Mouse (Mus musculus) MEL (cell line): ENCODE results near the gene Hcn2. TPM values are rescaled to one million over a fixed set of nuclear protein-coding genes. Genes with fewer than 3 reads are reported as not detected.

Source experiments
- DNase-seq: peaks from one replicate; pipeline ENCODE4 v3.0.0; 2011; ENCODE audit warnings: low read depth, low spot score
- H3K27ac ChIP-seq: 2 replicates; pipeline ENCODE4 v1.5.1; 2012; ENCODE audit warnings: low read depth, mild to moderate bottlenecking, control low read depth, low read length, moderate library complexity; ENCODE audit not compliant: control insufficient read depth
- H3K27me3 ChIP-seq, 2 experiments: fragments of 150-350 bp in 1 of 2; sonication (generic) in 1 of 2; 2 replicates each; pipeline ENCODE4 v1.6.1; 2012; ENCODE audit warnings: low read length in 2 of 2, mild to moderate bottlenecking in 2 of 2, improper control_type of control experiment in 1 of 2, moderate library complexity in 1 of 2; ENCODE audit not compliant: insufficient read depth in 2 of 2, control insufficient read depth in 1 of 2
- H3K36me3 ChIP-seq, 2 experiments: 2 replicates each; pipeline ENCODE4 v1.6.1; 2012 to 2014; ENCODE audit warnings: low read length in 2 of 2, improper control_type of control experiment in 1 of 2, inconsistent platforms in 1 of 2, mild to moderate bottlenecking in 1 of 2; ENCODE audit not compliant: insufficient read depth in 2 of 2, control insufficient read depth in 1 of 2
- H3K4me1 ChIP-seq, 2 experiments: fragments of 150-350 bp in 1 of 2; sonication (generic) in 1 of 2; 2 replicates each; pipeline ENCODE4 v1.6.1; 2012; ENCODE audit warnings: low read length in 2 of 2, improper control_type of control experiment in 1 of 2, mild to moderate bottlenecking in 1 of 2; ENCODE audit not compliant: insufficient read depth in 2 of 2, control insufficient read depth in 1 of 2
- H3K4me3 ChIP-seq, 2 experiments: fragments of 150-350 bp in 1 of 2; sonication (generic) in 1 of 2; 2 replicates each; pipeline ENCODE4 v1.5.1; 2012; ENCODE audit warnings: low read depth in 2 of 2, low read length in 2 of 2, mild to moderate bottlenecking in 2 of 2, moderate library complexity in 2 of 2, control low read depth in 1 of 2, improper control_type of control experiment in 1 of 2; ENCODE audit not compliant: control insufficient read depth in 1 of 2, insufficient read depth in 1 of 2
- H3K79me2 ChIP-seq: 2 replicates; pipeline ENCODE4 v1.6.1; 2012; ENCODE audit warnings: mild to moderate bottlenecking, low read length, moderate library complexity; ENCODE audit not compliant: control insufficient read depth, poor library complexity, insufficient read depth
- H3K9ac ChIP-seq: 2 replicates; pipeline ENCODE4 v1.6.1; 2012; ENCODE audit warnings: low read depth, mild to moderate bottlenecking, control low read depth, low read length, moderate library complexity; ENCODE audit not compliant: control insufficient read depth, poor library complexity, severe bottlenecking
- H3K9me3 ChIP-seq: fragments of 150-350 bp; sonication (generic); replicated peaks from 2 replicates; pipeline ENCODE4 v1.6.1; 2012; ENCODE audit warnings: mild to moderate bottlenecking, low read length, improper control_type of control experiment, moderate library complexity; ENCODE audit not compliant: insufficient read depth
- BHLHE40 ChIP-seq: IDR thresholded peaks from 2 replicates; pipeline ENCODE4 v1.6.1; 2012; ENCODE audit warnings: low read depth, mild to moderate bottlenecking, inconsistent platforms, low read length, improper control_type of control experiment, borderline replicate concordance
- CHD1 ChIP-seq: IDR thresholded peaks from 2 replicates; pipeline ENCODE4 v1.6.1; 2012; ENCODE audit warnings: low read depth, mild to moderate bottlenecking, inconsistent platforms, low read length, improper control_type of control experiment
- CHD2 ChIP-seq: IDR thresholded peaks from 2 replicates; pipeline ENCODE4 v1.6.1; 2011; ENCODE audit warnings: low read length, improper control_type of control experiment
- CTCF ChIP-seq, 3 experiments: IDR thresholded peaks in 2 of 3; conservative IDR thresholded peaks in 1 of 3; 2 replicates each; pipeline ENCODE4 v1.5.1; 2011 to 2012; ENCODE audit warnings: low read length in 3 of 3, low read depth in 2 of 3, mild to moderate bottlenecking in 2 of 3, improper control_type of control experiment in 1 of 3, inconsistent platforms in 1 of 3, mixed read lengths in 1 of 3, moderate library complexity in 1 of 3; ENCODE audit not compliant: control insufficient read depth in 1 of 3, insufficient read depth in 1 of 3, poor library complexity in 1 of 3, severe bottlenecking in 1 of 3
- E2F4 ChIP-seq: IDR thresholded peaks from 2 replicates; pipeline ENCODE4 v1.6.1; 2011; ENCODE audit warnings: low read depth, low read length, improper control_type of control experiment, borderline replicate concordance
- ELF1 ChIP-seq: IDR thresholded peaks from 2 replicates; pipeline ENCODE4 v1.6.1; 2014; ENCODE audit warnings: low read depth, mild to moderate bottlenecking, inconsistent platforms, low read length, improper control_type of control experiment, moderate library complexity
- EP300 ChIP-seq, 2 experiments: IDR thresholded peaks; 2 replicates each; pipeline ENCODE4 v1.6.1; 2011; ENCODE audit warnings: improper control_type of control experiment in 2 of 2, low read length in 2 of 2, low read depth in 1 of 2, mild to moderate bottlenecking in 1 of 2
- ETS1 ChIP-seq: IDR thresholded peaks from 2 replicates; pipeline ENCODE4 v1.6.1; 2012; ENCODE audit warnings: low read depth, mild to moderate bottlenecking, inconsistent platforms, low read length, improper control_type of control experiment, moderate library complexity
- GABPA ChIP-seq: IDR thresholded peaks from 2 replicates; pipeline ENCODE4 v1.6.1; 2012; ENCODE audit warnings: low read depth, mild to moderate bottlenecking, inconsistent platforms, low read length, improper control_type of control experiment, moderate library complexity
- GATA1 ChIP-seq: IDR thresholded peaks from 2 replicates; pipeline ENCODE4 v1.6.1; 2011; ENCODE audit warnings: low read depth, low read length, improper control_type of control experiment
- HCFC1 ChIP-seq: IDR thresholded peaks from 2 replicates; pipeline ENCODE4 v1.6.1; 2012; ENCODE audit warnings: low read depth, mild to moderate bottlenecking, inconsistent platforms, low read length, improper control_type of control experiment, moderate library complexity
- JUND ChIP-seq: IDR thresholded peaks from 2 replicates; pipeline ENCODE4 v1.6.1; 2011; ENCODE audit warnings: low read depth, mild to moderate bottlenecking, improper control_type of control experiment, low read length
- KAT2A ChIP-seq: conservative IDR thresholded peaks from 2 replicates; pipeline ENCODE4 v1.6.1; 2012; ENCODE audit warnings: low read depth, low read length, improper control_type of control experiment, inconsistent platforms
- MAFK ChIP-seq: IDR thresholded peaks from 2 replicates; pipeline ENCODE4 v1.6.1; 2011; ENCODE audit warnings: low read depth, mild to moderate bottlenecking, low read length, improper control_type of control experiment, borderline replicate concordance
- MAX ChIP-seq: IDR thresholded peaks from 2 replicates; pipeline ENCODE4 v1.6.1; 2011; ENCODE audit warnings: low read length, improper control_type of control experiment
- MAZ ChIP-seq: IDR thresholded peaks from 2 replicates; pipeline ENCODE4 v1.6.1; 2012; ENCODE audit warnings: low read depth, mild to moderate bottlenecking, inconsistent platforms, low read length, improper control_type of control experiment
- MEF2A ChIP-seq: IDR thresholded peaks from 2 replicates; pipeline ENCODE4 v1.6.1; 2014; ENCODE audit warnings: low read depth, mild to moderate bottlenecking, inconsistent platforms, low read length, improper control_type of control experiment; ENCODE audit not compliant: poor library complexity, insufficient replicate concordance, severe bottlenecking; ENCODE audit errors: extremely low read depth
- MXI1 ChIP-seq: IDR thresholded peaks from 2 replicates; pipeline ENCODE4 v1.6.1; 2011; ENCODE audit warnings: mild to moderate bottlenecking, low read depth, low read length, improper control_type of control experiment
- MYB ChIP-seq: IDR thresholded peaks from 2 replicates; pipeline ENCODE4 v1.6.1; 2011; ENCODE audit warnings: mild to moderate bottlenecking, low read depth, low read length, improper control_type of control experiment
- MYC ChIP-seq: IDR thresholded peaks from 2 replicates; pipeline ENCODE4 v1.6.1; 2011; ENCODE audit warnings: low read depth, mild to moderate bottlenecking, low read length, improper control_type of control experiment, moderate library complexity
- NELFE ChIP-seq: IDR thresholded peaks from 2 replicates; pipeline ENCODE4 v1.6.1; 2011; ENCODE audit warnings: low read depth, low read length, improper control_type of control experiment
- NRF1 ChIP-seq: IDR thresholded peaks from 2 replicates; pipeline ENCODE4 v1.6.1; 2014; ENCODE audit warnings: low read depth, mild to moderate bottlenecking, inconsistent platforms, low read length, improper control_type of control experiment, moderate library complexity; ENCODE audit not compliant: poor library complexity, insufficient read depth, severe bottlenecking
- POLR2A ChIP-seq, 2 experiments: IDR thresholded peaks; 2 replicates each; pipeline ENCODE4 v1.6.1; 2011 to 2012; ENCODE audit warnings: low read length in 2 of 2, mild to moderate bottlenecking in 2 of 2, control low read depth in 1 of 2, improper control_type of control experiment in 1 of 2, low read depth in 1 of 2, moderate library complexity in 1 of 2; ENCODE audit not compliant: control insufficient read depth in 1 of 2, insufficient read depth in 1 of 2, poor library complexity in 1 of 2
- POLR2AphosphoS5 ChIP-seq: IDR thresholded peaks from 2 replicates; pipeline ENCODE4 v1.6.1; 2012; ENCODE audit warnings: low read depth, borderline replicate concordance, mild to moderate bottlenecking, inconsistent platforms, low read length, moderate library complexity, mixed read lengths
- RAD21 ChIP-seq: IDR thresholded peaks from 2 replicates; pipeline ENCODE4 v1.6.1; 2011; ENCODE audit warnings: mild to moderate bottlenecking, low read depth, low read length, improper control_type of control experiment
- RCOR1 ChIP-seq: IDR thresholded peaks from 2 replicates; pipeline ENCODE4 v1.6.1; 2012; ENCODE audit warnings: low read depth, mild to moderate bottlenecking, inconsistent platforms, low read length, improper control_type of control experiment
- SMC3 ChIP-seq: IDR thresholded peaks from 2 replicates; pipeline ENCODE4 v1.6.1; 2011; ENCODE audit warnings: low read depth, low read length, improper control_type of control experiment
- TAL1 ChIP-seq: IDR thresholded peaks from 2 replicates; pipeline ENCODE4 v1.6.1; 2012; ENCODE audit warnings: mild to moderate bottlenecking, inconsistent platforms, low read length, moderate library complexity, mixed read lengths
- TBP ChIP-seq: IDR thresholded peaks from 2 replicates; pipeline ENCODE4 v1.8.0; 2011; ENCODE audit warnings: low read depth, low read length, improper control_type of control experiment
- TCF12 ChIP-seq: IDR thresholded peaks from 2 replicates; pipeline ENCODE4 v1.6.1; 2014; ENCODE audit warnings: low read depth, mild to moderate bottlenecking, inconsistent platforms, low read length, improper control_type of control experiment, moderate library complexity
- UBTF ChIP-seq: IDR thresholded peaks from 2 replicates; pipeline ENCODE4 v1.6.1; 2012; ENCODE audit warnings: low read depth, mild to moderate bottlenecking, inconsistent platforms, low read length, improper control_type of control experiment, moderate library complexity, borderline replicate concordance; ENCODE audit not compliant: insufficient read depth
- USF1 ChIP-seq: IDR thresholded peaks from 2 replicates; pipeline ENCODE4 v1.6.1; 2014; ENCODE audit warnings: low read depth, mild to moderate bottlenecking, inconsistent platforms, low read length, improper control_type of control experiment, moderate library complexity
- USF2 ChIP-seq, 2 experiments: IDR thresholded peaks; 2 replicates each; pipeline ENCODE4 v1.6.1; 2011 to 2012; ENCODE audit warnings: improper control_type of control experiment in 2 of 2, low read length in 2 of 2, borderline replicate concordance in 1 of 2, inconsistent platforms in 1 of 2, low read depth in 1 of 2, mild to moderate bottlenecking in 1 of 2; ENCODE audit not compliant: insufficient read depth in 1 of 2
- ZC3H11A ChIP-seq: IDR thresholded peaks from 2 replicates; pipeline ENCODE4 v1.6.1; 2012; ENCODE audit warnings: low read depth, mild to moderate bottlenecking, inconsistent platforms, low read length, improper control_type of control experiment
- ZKSCAN1 ChIP-seq: IDR thresholded peaks from 2 replicates; pipeline ENCODE4 v1.6.1; 2012; ENCODE audit warnings: low read depth, mild to moderate bottlenecking, inconsistent platforms, low read length, improper control_type of control experiment, moderate library complexity
- ZNF384 ChIP-seq: IDR thresholded peaks from 2 replicates; pipeline ENCODE4 v1.6.1; 2012; ENCODE audit warnings: low read depth, mild to moderate bottlenecking, inconsistent platforms, low read length, improper control_type of control experiment
- polyA plus RNA-seq, 2 experiments: library from polyadenylated mRNA; stranded (reverse) in 1 of 2; unstranded in 1 of 2; fragments of >175 nt in 1 of 2; fragments of >200 nt in 1 of 2; gene quantifications; 2 replicates each; pipeline versions ENCODE4 v1.2.1 to v1.2.4; 2012; ENCODE audit warnings: low replicate concordance in 2 of 2, low read depth in 1 of 2; ENCODE audit not compliant: insufficient read length in 2 of 2, insufficient read depth in 1 of 2, missing spikeins in 1 of 2
- total RNA-seq: library from RNA; depleted of rRNA; stranded (reverse); fragments of 300-350 nt; gene quantifications from 2 replicates; pipeline ENCODE4 v1.2.3, GENCODE M21; 2012

Hcn2 gene
- total and polyA plus RNA-seq, 3 experiments, result 0.42 to 1.6 TPM; not detected in 1

- Histone ChIP-seq H3K4me1 (no peaks in the 10 kb centered on the region), H3K9ac (no peak overlapping the region), H3K27me3 (no peaks in the 10 kb centered on the region), H3K27ac (no peak overlapping the region), H3K79me2 (no peaks in the 10 kb centered on the region), H3K9me3 (no peaks in the 10 kb centered on the region), H3K36me3 (no peaks in the 10 kb centered on the region), H3K4me3 (no peak overlapping the region)
- peak; percentile 88 for DNase-seq
- TF ChIP-seq MAFK, result no peak
- TF ChIP-seq RCOR1, result no peak
- no peak for TF ChIP-seq MYB
- TF ChIP-seq MEF2A, result no peak
- TF ChIP-seq UBTF, result no peak
- TF ChIP-seq NRF1, result no peak
- TF ChIP-seq SMC3, result peak; percentile 82
- no peak for TF ChIP-seq ZNF384
- no peak for TF ChIP-seq GATA1
- no peak for TF ChIP-seq USF1
- no peak for TF ChIP-seq TCF12
- no peak for TF ChIP-seq CHD2
- TF ChIP-seq NELFE, result no peak
- peak; percentile 61 for TF ChIP-seq MAX
- TF ChIP-seq ETS1, result no peak
- no peak for TF ChIP-seq GABPA
- TF ChIP-seq POLR2A (IDR thresholded peaks at IDR 0.05; ENCODE audit: control insufficient read depth in 1 of 2, insufficient read depth in 1 of 2, low read depth in 1 of 2, low read length in 2 of 2, poor library complexity in 1 of 2), result no peak
- no peak for TF ChIP-seq JUND
- TF ChIP-seq CHD1, result no peak
- TF ChIP-seq BHLHE40, result no peak
- TF ChIP-seq KAT2A, result no peak
- TF ChIP-seq ZC3H11A, result peak; percentile 60
- no peak for TF ChIP-seq ELF1
- no peak for TF ChIP-seq POLR2AphosphoS5
- no peak for TF ChIP-seq HCFC1
- TF ChIP-seq MYC, result peak; percentile 50; the same call in 1 of the 2 replicates
- TF ChIP-seq TBP, result no peak
- no peak for TF ChIP-seq ZKSCAN1
- no peak for TF ChIP-seq E2F4
- TF ChIP-seq TAL1, result no peak
- TF ChIP-seq RAD21, result peak; percentile 81
- no peak for TF ChIP-seq MXI1
- TF ChIP-seq MAZ, result peak; percentile 45; the same call in 1 of the 2 replicates
- peak; percentile 94 to 95 (median 94) for TF ChIP-seq CTCF (IDR thresholded peaks at IDR 0.05 in 2 of 3, conservative IDR thresholded peaks at IDR 0.05 in 1 of 3; ENCODE audit: control insufficient read depth in 1 of 3, insufficient read depth in 1 of 3, low read depth in 2 of 3, low read length in 3 of 3, poor library complexity in 1 of 3, severe bottlenecking in 1 of 3)
- TF ChIP-seq USF2 (IDR thresholded peaks at IDR 0.05; ENCODE audit: borderline replicate concordance in 1 of 2, insufficient read depth in 1 of 2, low read depth in 1 of 2, low read length in 2 of 2), result no peak
- TF ChIP-seq EP300 (IDR thresholded peaks at IDR 0.05; ENCODE audit: low read depth in 1 of 2, low read length in 2 of 2), result no peak
Measured at GRCm38 (mm10) chr10:79695231-79696128, 21.0 kb upstream of the Hcn2 start.
